Mouse (Mus musculus): ENCODE measurements around the gene Hspa2. TPM values are rescaled to one million over a fixed set of nuclear protein-coding genes. Genes with fewer than 3 reads are reported as not detected.
A peak's percentile ranks its signal among the peaks of the same experiment; 100 is the strongest.

The Hspa2 gene
- polyA plus RNA-seq, 1 experiment from 2014 or later: 14.4 TPM

GRCm38 (mm10) chr12:76370831-76371571 lies 33.0 kb upstream of the Hspa2 start:
- WGBS: under 1% methylated on average over 56 of the region's 63 CpGs
- Histone ChIP-seq H3K4me3 (peak overlapping the region; percentile 98), H3K9me3 (no peaks in the 10 kb centered on the region), H3K4me1 (peaks cover 68% of the 10 kb centered on the region), H3K27me3 (ENCODE audit: insufficient read depth, poor library complexity, severe bottlenecking) (no peaks in the 10 kb centered on the region), H3K27ac (peak overlapping the region; percentile 100), H3K36me3 (no peaks in the 10 kb centered on the region)
- DNase-seq (ENCODE audit: low spot score): peak; percentile 93

DNA sequence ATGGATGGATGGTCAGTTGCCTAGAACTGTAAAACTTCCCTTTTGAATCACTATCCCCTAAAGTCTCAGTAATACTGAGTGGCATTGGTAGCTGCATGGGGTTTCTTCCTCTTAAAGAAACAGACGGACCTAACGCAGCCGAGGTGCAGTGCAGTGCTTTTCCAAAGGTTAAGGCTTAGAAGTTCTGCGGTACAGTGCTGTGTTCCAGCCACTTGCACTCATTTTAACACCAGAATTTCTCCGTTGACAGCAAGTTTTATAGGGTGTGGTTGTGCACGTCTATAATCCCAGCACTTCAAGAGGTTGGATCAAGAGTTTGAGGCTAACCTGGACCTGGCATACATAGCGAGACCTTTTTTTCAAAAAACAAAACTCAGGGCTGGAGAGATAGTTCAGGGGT lies 31.9 kb upstream of the Hspa2 start:
- DNase-seq (ENCODE audit: low spot score): no peak
- no peaks in the 10 kb centered on the region for H3K27me3 ChIP-seq (ENCODE audit: insufficient read depth, poor library complexity, severe bottlenecking)
- whole genome bisulfite sequencing: 42% methylated on average over 7 of the region's 7 CpGs
- peak overlapping the region; percentile 100 for H3K27ac ChIP-seq
- H3K36me3 ChIP-seq: no peaks in the 10 kb centered on the region
- peak overlapping the region; percentile 98 for H3K4me3 ChIP-seq
- peaks cover 67% of the 10 kb centered on the region for H3K4me1 ChIP-seq
- no peaks in the 10 kb centered on the region for H3K9me3 ChIP-seq

DNA sequence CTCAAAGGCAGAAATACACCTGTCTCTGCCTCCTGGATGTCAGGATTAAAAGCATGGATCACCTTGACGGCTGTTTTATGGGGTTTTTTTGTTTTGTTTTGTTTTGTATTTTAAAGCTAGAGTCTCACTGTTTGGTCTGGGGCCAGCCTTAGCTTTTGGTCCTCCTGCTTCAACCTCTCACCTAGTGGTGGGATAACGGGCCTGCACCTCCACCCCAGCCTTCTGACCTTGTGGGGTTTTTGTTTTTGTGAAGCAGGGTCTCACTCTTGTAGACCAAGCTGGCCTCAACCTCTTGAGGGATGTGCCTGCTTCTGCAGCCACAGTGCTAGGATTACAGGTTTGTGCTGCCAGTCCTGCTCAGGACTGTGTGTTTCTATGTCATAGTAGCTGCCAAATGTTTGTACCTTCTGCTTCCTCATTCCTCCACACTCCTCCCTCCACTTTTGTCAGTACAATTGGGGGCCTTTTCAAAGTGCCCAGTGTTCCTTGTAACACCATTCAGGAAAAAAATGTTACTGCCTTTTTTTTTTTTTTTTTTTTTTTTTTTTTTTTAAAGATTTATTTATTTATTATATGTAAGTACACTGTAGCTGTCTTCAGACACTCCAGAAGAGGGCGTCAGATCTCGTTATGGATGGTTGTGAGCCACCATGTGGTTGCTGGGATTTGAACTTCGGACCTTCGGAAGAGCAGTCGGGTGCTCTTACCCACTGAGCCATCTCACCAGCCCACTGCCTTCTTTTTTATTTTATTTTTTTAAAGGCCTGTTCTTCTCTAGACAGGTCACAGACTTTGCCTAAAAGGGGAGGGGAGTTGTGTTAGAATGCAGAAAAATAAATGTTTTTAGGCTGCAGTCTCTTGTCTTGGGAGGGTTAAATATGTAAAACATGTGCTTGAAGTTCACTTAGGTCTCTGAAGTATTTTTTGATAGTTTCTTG lies 30.8 kb upstream of the Hspa2 start:
- Histone ChIP-seq H3K4me1 (peaks cover 67% of the 10 kb centered on the region), H3K27ac (peak overlapping the region; percentile 100), H3K9me3 (no peaks in the 10 kb centered on the region), H3K36me3 (no peaks in the 10 kb centered on the region), H3K4me3 (peak overlapping the region; percentile 98; the same call in 1 of the 2 replicates), H3K27me3 (ENCODE audit: insufficient read depth, poor library complexity, severe bottlenecking) (no peaks in the 10 kb centered on the region)
- DNase-seq (ENCODE audit: low spot score): no peak
- WGBS: 75% methylated on average over 6 of the region's 7 CpGs

GRCm38 (mm10) chr12:76373991-76374390 lies 30.0 kb upstream of the Hspa2 start:
- peak overlapping the region; percentile 78 for H3K27ac ChIP-seq
- WGBS: 59% methylated on average over 6 of the region's 6 CpGs

DNA sequence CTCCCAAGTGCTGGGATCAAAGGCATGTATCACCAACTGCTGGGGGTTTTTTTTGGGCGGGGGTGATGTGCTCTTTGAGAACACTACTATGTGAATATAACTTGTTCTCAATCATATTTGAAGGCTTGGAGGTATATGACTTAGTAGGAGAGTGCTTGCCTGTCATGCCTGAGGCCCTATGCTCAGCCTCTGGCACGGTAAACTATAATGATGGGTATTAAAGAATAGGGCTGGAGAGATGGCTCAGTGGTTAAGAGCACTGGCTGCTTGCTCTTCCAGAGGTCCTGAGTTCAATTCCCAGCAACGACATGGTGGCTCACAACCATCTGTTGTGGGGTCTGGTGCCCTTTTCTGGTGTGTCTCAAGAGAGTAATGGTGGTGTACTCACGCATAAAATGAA lies 29.1 kb upstream of the Hspa2 start:
- peak overlapping the region; percentile 78; the same call in 1 of the 2 replicates for H3K27ac ChIP-seq
- H3K36me3 ChIP-seq: 0 out of 2 replicates have a peak, but pooled peaks cover 2% of the 10 kb centered on the region
- H3K4me3 ChIP-seq: no peak overlapping the region
- DNase-seq (ENCODE audit: low spot score): no peak
- H3K9me3 ChIP-seq: no peaks in the 10 kb centered on the region
- WGBS: 74% methylated on average over 4 of the region's 4 CpGs
- no peaks in the 10 kb centered on the region for H3K27me3 ChIP-seq (ENCODE audit: insufficient read depth, poor library complexity, severe bottlenecking)
- peaks cover 70% of the 10 kb centered on the region for H3K4me1 ChIP-seq

More at GRCm38 (mm10) chr12:76373991-76374390, 30.0 kb upstream of the Hspa2 start:
- H3K4me1 ChIP-seq: peaks cover 67% of the 10 kb centered on the region
- no peak for DNase-seq (ENCODE audit: low spot score)
- H3K36me3 ChIP-seq: no peaks in the 10 kb centered on the region
- no peaks in the 10 kb centered on the region for H3K9me3 ChIP-seq
- no peaks in the 10 kb centered on the region for H3K27me3 ChIP-seq (ENCODE audit: insufficient read depth, poor library complexity, severe bottlenecking)
- H3K4me3 ChIP-seq: peak overlapping the region; percentile 15; the same call in 1 of the 2 replicates

- Histone ChIP-seq H3K9me3 (no peaks in the 10 kb centered on the region), H3K27ac (peak overlapping the region; percentile 78), H3K4me1 (peaks cover 73% of the 10 kb centered on the region), H3K4me3 (peak overlapping the region; percentile 19; the same call in 1 of the 2 replicates), H3K36me3 (0 out of 2 replicates have a peak, but pooled peaks cover 5% of the 10 kb centered on the region), H3K27me3 (ENCODE audit: insufficient read depth, poor library complexity, severe bottlenecking) (no peaks in the 10 kb centered on the region)
- no peak for DNase-seq (ENCODE audit: low spot score)
- 24% methylated on average over 3 of the region's 3 CpGs for WGBS
Measured at GRCm38 (mm10) chr12:76375506-76375905, 28.5 kb upstream of the Hspa2 start.

GRCm38 (mm10) chr12:76376649-76377048 lies 27.3 kb upstream of the Hspa2 start:
- WGBS: 44% methylated on average over 7 of the region's 7 CpGs
- Histone ChIP-seq H3K27me3 (ENCODE audit: insufficient read depth, poor library complexity, severe bottlenecking) (no peaks in the 10 kb centered on the region), H3K9me3 (no peaks in the 10 kb centered on the region), H3K27ac (peak overlapping the region; percentile 78), H3K36me3 (peaks cover 8% of the 10 kb centered on the region; the same call in 1 of the 2 replicates), H3K4me3 (no peak overlapping the region), H3K4me1 (peaks cover 72% of the 10 kb centered on the region)
- DNase-seq (ENCODE audit: low spot score): no peak

- Histone ChIP-seq H3K9me3 (no peaks in the 10 kb centered on the region), H3K27me3 (ENCODE audit: insufficient read depth, poor library complexity, severe bottlenecking) (no peaks in the 10 kb centered on the region), H3K36me3 (peaks cover 10% of the 10 kb centered on the region; the same call in 1 of the 2 replicates), H3K4me3 (no peak overlapping the region), H3K27ac (peak overlapping the region; percentile 78), H3K4me1 (peaks cover 69% of the 10 kb centered on the region)
- no peak for DNase-seq (ENCODE audit: low spot score)
- 93% methylated on average over 6 of the region's 6 CpGs for WGBS
Measured at GRCm38 (mm10) chr12:76377059-76377458, 26.9 kb upstream of the Hspa2 start.

GRCm38 (mm10) chr12:76377726-76378125 lies 26.2 kb upstream of the Hspa2 start:
- DNase-seq (ENCODE audit: low spot score): no peak
- H3K4me1 ChIP-seq: peaks cover 62% of the 10 kb centered on the region
- no peaks in the 10 kb centered on the region for H3K9me3 ChIP-seq
- no peak overlapping the region for H3K4me3 ChIP-seq
- peak overlapping the region; percentile 78 for H3K27ac ChIP-seq
- 95% methylated on average over 3 of the region's 3 CpGs for WGBS
- H3K27me3 ChIP-seq (ENCODE audit: insufficient read depth, poor library complexity, severe bottlenecking): no peaks in the 10 kb centered on the region
- H3K36me3 ChIP-seq: peaks cover 10% of the 10 kb centered on the region; the same call in 1 of the 2 replicates

DNA sequence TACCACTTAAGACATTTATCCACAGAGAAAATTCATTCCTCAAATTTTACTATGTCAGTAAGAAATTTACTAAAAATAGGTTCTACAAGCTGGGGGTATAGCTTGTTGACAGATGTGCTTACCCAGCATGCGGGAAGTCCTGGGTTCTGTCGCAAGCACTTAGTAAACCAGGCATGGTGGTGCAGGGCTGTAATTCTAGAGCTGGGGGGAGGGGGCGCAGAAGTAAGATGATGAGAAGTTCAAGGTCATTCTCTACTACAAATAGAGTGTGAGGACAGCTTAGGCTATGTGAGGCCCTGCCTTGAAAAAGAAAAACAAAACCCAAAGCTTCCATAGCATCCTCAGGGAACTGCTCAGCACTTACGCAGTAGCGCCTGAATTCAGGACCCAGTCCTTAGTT lies 25.4 kb upstream of the Hspa2 start:
- 66% methylated on average over 5 of the region's 5 CpGs for WGBS
- Histone ChIP-seq H3K4me1 (peaks cover 59% of the 10 kb centered on the region), H3K27me3 (ENCODE audit: insufficient read depth, poor library complexity, severe bottlenecking) (no peaks in the 10 kb centered on the region), H3K9me3 (no peaks in the 10 kb centered on the region), H3K36me3 (peaks cover 14% of the 10 kb centered on the region; the same call in 1 of the 2 replicates), H3K27ac (peak overlapping the region; percentile 74), H3K4me3 (no peak overlapping the region)
- DNase-seq (ENCODE audit: low spot score): no peak

DNA sequence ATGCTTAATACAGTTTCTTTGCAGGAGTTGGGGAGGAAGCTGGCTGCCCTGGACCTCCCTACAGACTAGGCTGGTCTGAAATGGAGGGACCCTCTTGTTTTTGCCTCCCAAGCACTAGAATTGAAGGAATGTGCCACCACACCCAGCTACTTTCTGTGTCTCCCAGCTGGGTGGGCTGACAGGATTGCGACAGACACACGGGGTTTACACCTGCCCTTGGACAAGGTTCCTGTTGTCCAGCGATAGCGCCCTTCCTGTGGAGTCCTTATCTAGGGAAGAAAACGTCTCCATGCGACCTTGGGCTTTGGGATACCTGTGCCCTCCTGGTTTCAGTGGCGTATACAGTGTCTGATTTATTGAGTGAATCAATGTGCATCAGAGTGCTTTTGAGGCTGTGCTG lies 23.8 kb upstream of the Hspa2 start:
- Histone ChIP-seq H3K4me1 (peaks cover 45% of the 10 kb centered on the region), H3K27ac (peak overlapping the region; percentile 54; the same call in 1 of the 2 replicates), H3K9me3 (no peaks in the 10 kb centered on the region), H3K36me3 (peaks cover 20% of the 10 kb centered on the region), H3K27me3 (ENCODE audit: insufficient read depth, poor library complexity, severe bottlenecking) (no peaks in the 10 kb centered on the region), H3K4me3 (no peak overlapping the region)
- DNase-seq (ENCODE audit: low spot score): no peak
- WGBS: 72% methylated on average over 7 of the region's 7 CpGs

- H3K27me3 ChIP-seq (ENCODE audit: insufficient read depth, poor library complexity, severe bottlenecking): no peaks in the 10 kb centered on the region
- no peaks in the 10 kb centered on the region for H3K9me3 ChIP-seq
- no peak overlapping the region for H3K27ac ChIP-seq
- DNase-seq (ENCODE audit: low spot score): no peak
- 88% methylated on average over 8 of the region's 8 CpGs for WGBS
- no peak overlapping the region for H3K4me3 ChIP-seq
- H3K4me1 ChIP-seq: peaks cover 2% of the 10 kb centered on the region
- peaks cover 56% of the 10 kb centered on the region for H3K36me3 ChIP-seq
Measured at GRCm38 (mm10) chr12:76385342-76385741, 18.6 kb upstream of the Hspa2 start.

All from heart, embryonic 10.5 days (tissue).